Mouse (Mus musculus): ENCODE measurements around the gene Mad2l2.

- TF ChIP-seq CTCF (conservative IDR thresholded peaks at IDR 0.05; ENCODE audit: low read length) (no peak), NANOG (IDR thresholded peaks at IDR 0.05; ENCODE audit: borderline replicate concordance, low read length) (no peak)
Measured at GRCm38 (mm10) chr4:148120555-148120954, 9.6 kb upstream of the Mad2l2 start.
